Mouse (Mus musculus) gastrocnemius, postnatal 14 days (tissue): ENCODE data around the gene Gipr. TPM values are rescaled to one million over a fixed set of nuclear protein-coding genes. Genes with fewer than 3 reads are reported as not detected.

Source experiments
- DNase-seq: peaks from one replicate; pipeline ENCODE4 v3.0.0; 2021; ENCODE audit warnings: mixed read lengths
- intact Hi-C: fragments of 180-260 bp; cut with DNase I; formaldehyde crosslinking; loops from one replicate; pipeline ENCODE4 v1.15.1; 2025; ENCODE audit warnings: low total_unique reads
- total RNA-seq, 2 experiments: library from RNA; stranded (reverse); gene quantifications; 2 replicates each; pipeline ENCODE4 v1.2.3; 2021

Gipr gene
- total RNA-seq, 2 experiments from 2014 or later, result 0.09 TPM; not detected in 1

- DNase-seq, result no peak
- intact Hi-C loops, result loop anchor here (5.0 kb wide), 1 partner anchor 32 kb away; the partner anchor contains the start of gene Gpr4
These were observed 14.0 kb upstream of the Gipr start for GRCm38 (mm10) chr7:19179936-19180335.

- intact Hi-C loops, result loop anchor here (5.0 kb wide), 1 partner anchor 33 kb away; the partner anchor contains the start of gene Gpr4
- DNase-seq, result peak; percentile 75
These were observed 13.2 kb upstream of the Gipr start for GRCm38 (mm10) chr7:19179173-19179572.

GRCm38 (mm10) chr7:19178443-19179092 is 12.6 kb upstream of the Gipr start:
- peak; percentile 69 for DNase-seq
- intact Hi-C loops, result loop anchor here (5.0 kb wide), 1 partner anchor 34 kb away; the partner anchor contains the start of gene Gpr4

GRCm38 (mm10) chr7:19178035-19178434 is 12.1 kb upstream of the Gipr start:
- DNase-seq, result no peak
- intact Hi-C loops, result loop anchor here (5.0 kb wide), 1 partner anchor 34 kb away; the partner anchor contains the start of gene Gpr4

- no peak for DNase-seq
- intact Hi-C loops, result loop anchor here (5.0 kb wide), 1 partner anchor 35 kb away; the partner anchor contains the start of gene Gpr4
These were observed 11.3 kb upstream of the Gipr start for GRCm38 (mm10) chr7:19177216-19177615.

GRCm38 (mm10) chr7:19176516-19176947 is 10.6 kb upstream of the Gipr start:
- intact Hi-C loops, result loop anchor here (5.0 kb wide), 1 partner anchor 36 kb away; the partner anchor contains the start of gene Gpr4
- no peak for DNase-seq

- DNase-seq, result peak; percentile 59
- intact Hi-C loops, result loop anchor here (5.0 kb wide), 1 partner anchor 36 kb away; the partner anchor contains the start of gene Gpr4
These were observed 10.0 kb upstream of the Gipr start, which contains the start of gene Eml2 for GRCm38 (mm10) chr7:19175708-19176515. Gene Eml2, plus strand, starts transcription at chr7:19176421.

- intact Hi-C loops, result no loop called here
- DNase-seq, result peak; percentile 88
These were observed 6.9 kb upstream of the Gipr start for GRCm38 (mm10) chr7:19172874-19173273.

GRCm38 (mm10) chr7:19171831-19172230 is 5.9 kb upstream of the Gipr start:
- intact Hi-C loops, result no loop called here
- no peak for DNase-seq

- intact Hi-C loops, result no loop called here
- no peak for DNase-seq
These were observed 4.2 kb upstream of the Gipr start for GRCm38 (mm10) chr7:19170142-19170541.

GRCm38 (mm10) chr7:19169506-19169905 is 3.6 kb upstream of the Gipr start:
- DNase-seq, result no peak
- intact Hi-C loops, result no loop called here

- DNase-seq, result no peak
- intact Hi-C loops, result no loop called here
These were observed 1.1 kb upstream of the Gipr start for GRCm38 (mm10) chr7:19166990-19167389.

GRCm38 (mm10) chr7:19164978-19165377 is 949 bp downstream of the Gipr start:
- intact Hi-C loops, result no loop called here
- DNase-seq, result no peak

GRCm38 (mm10) chr7:19164189-19164588 is 1.7 kb downstream of the Gipr start:
- intact Hi-C loops, result no loop called here

GRCm38 (mm10) chr7:19163752-19164151 is 2.2 kb downstream of the Gipr start:
- no peak for DNase-seq
- intact Hi-C loops, result no loop called here

More at GRCm38 (mm10) chr7:19164189-19164588, 1.7 kb downstream of the Gipr start:
- DNase-seq, result no peak

- no peak for DNase-seq
- intact Hi-C loops, result no loop called here
These were observed 3.0 kb downstream of the Gipr start for GRCm38 (mm10) chr7:19162928-19163327.

- intact Hi-C loops, result no loop called here
- no peak for DNase-seq
These were observed 5.8 kb downstream of the Gipr start for GRCm38 (mm10) chr7:19160115-19160514.

GRCm38 (mm10) chr7:19159411-19159810 is 6.5 kb downstream of the Gipr start:
- no peak for DNase-seq
- intact Hi-C loops, result no loop called here

GRCm38 (mm10) chr7:19158601-19159000 is 7.3 kb downstream of the Gipr start:
- intact Hi-C loops, result no loop called here
- no peak for DNase-seq

- intact Hi-C loops, result no loop called here
- DNase-seq, result peak; percentile 89
These were observed 8.6 kb downstream of the Gipr start for GRCm38 (mm10) chr7:19157160-19157800.
